ENCODE assay signal across 39 mouse cellular contexts in genomic region chr12:112038441-112038840, GRCm38 (mm10). TPM values are rescaled to one million over a fixed set of nuclear protein-coding genes. Genes with fewer than 3 reads are reported as not detected.
"Had no signal": no experiment of that assay in that cellular context is flagged by ENCODE, and none has a peak within 500 bp of the region (broad histone marks: within the 10 kb centered on the region; RNA-seq: fewer than 3 reads in every experiment).

No protein-coding gene starts in this region.

- H3K36me3 ChIP-seq: heart, embryonic 10.5 days; heart, embryonic 12.5 days; heart, embryonic 13.5 days; heart, embryonic 15.5 days; hindbrain, embryonic 10.5 days; hindbrain, embryonic 12.5 days; hindbrain, embryonic 13.5 days; hindbrain, embryonic 15.5 days; intestine, embryonic 15.5 days; kidney, embryonic 15.5 days had no signal

- H3K27me3 ChIP-seq: heart, embryonic 15.5 days; hindbrain, embryonic 12.5 days; hindbrain, embryonic 13.5 days; hindbrain, embryonic 15.5 days; intestine, embryonic 15.5 days; kidney, embryonic 15.5 days had no signal

- H3K9me3 ChIP-seq: heart, embryonic 10.5 days; heart, embryonic 12.5 days; heart, embryonic 13.5 days; heart, embryonic 15.5 days; hindbrain, embryonic 10.5 days; hindbrain, embryonic 12.5 days; hindbrain, embryonic 13.5 days; hindbrain, embryonic 15.5 days; intestine, embryonic 15.5 days; kidney, embryonic 15.5 days had no signal

- H3K4me1 ChIP-seq: heart, embryonic 10.5 days; heart, embryonic 12.5 days; heart, embryonic 13.5 days; heart, embryonic 15.5 days; hindbrain, embryonic 10.5 days; hindbrain, embryonic 12.5 days; hindbrain, embryonic 13.5 days; hindbrain, embryonic 15.5 days; intestine, embryonic 15.5 days had no signal

- DNase-seq: heart, postnatal 10 days; heart, postnatal 14 days; heart, postnatal 36 days; heart, postnatal 4 days; kidney, adult 11 months; kidney, adult 18-20 months; kidney, adult 2 months; kidney, adult 8-10 months; kidney, adult 9 months; kidney, postnatal 10 days; kidney, postnatal 14 days; kidney, postnatal 25 days; kidney, postnatal 36 days; layer of hippocampus, adult 9-11 months; layer of hippocampus, postnatal 36 days had no signal

- ATAC-seq: hindbrain, embryonic 16.5 days; hindbrain, postnatal 0 days; inflammation-experienced regulatory T-cells, adult 6 months; intestine, embryonic 15.5 days; intestine, embryonic 16.5 days; intestine, postnatal 0 days had no signal

- H3K4me3 ChIP-seq: heart, embryonic 10.5 days; heart, embryonic 12.5 days; heart, embryonic 13.5 days; heart, embryonic 15.5 days; hindbrain, embryonic 10.5 days; hindbrain, embryonic 12.5 days; hindbrain, embryonic 13.5 days; hindbrain, embryonic 15.5 days; intestine, embryonic 15.5 days; kidney, embryonic 15.5 days; layer of hippocampus, adult 2 months had no signal

- H3K27ac ChIP-seq: heart, embryonic 10.5 days; heart, embryonic 13.5 days; heart, embryonic 15.5 days; hindbrain, embryonic 10.5 days; hindbrain, embryonic 12.5 days; hindbrain, embryonic 13.5 days; hindbrain, embryonic 14.5 days; hindbrain, embryonic 15.5 days; hindbrain, postnatal 0 days; intestine, embryonic 15.5 days; kidney, embryonic 15.5 days; kidney, postnatal 0 days; layer of hippocampus, adult 2 months had no signal

- H3K9ac ChIP-seq: heart, embryonic 12.5 days; heart, embryonic 13.5 days; heart, embryonic 15.5 days; hindbrain, embryonic 12.5 days; hindbrain, embryonic 13.5 days; hindbrain, embryonic 14.5 days; hindbrain, embryonic 15.5 days; intestine, embryonic 15.5 days; kidney, embryonic 15.5 days had no signal

- H3K4me2 ChIP-seq: heart, embryonic 11.5 days; heart, embryonic 12.5 days; heart, embryonic 13.5 days; heart, embryonic 15.5 days; hindbrain, embryonic 12.5 days; hindbrain, embryonic 13.5 days; hindbrain, embryonic 14.5 days; hindbrain, embryonic 15.5 days; intestine, embryonic 15.5 days; kidney, embryonic 15.5 days had no signal

RNA-seq across cellular contexts. Expression of gene Rd3l, which starts 57.3 kb away (rescaled TPM):
- polyA plus RNA-seq: hindbrain, embryonic 10.5 days; hindbrain, embryonic 11.5 days; hindbrain, embryonic 12.5 days; hindbrain, embryonic 13.5 days; hindbrain, embryonic 14.5 days; hindbrain, embryonic 15.5 days; hindbrain, embryonic 16.5 days; hindbrain, postnatal 0 days; inflammation-experienced regulatory T-cells, adult 6 months; intestine, embryonic 14.5 days; intestine, embryonic 15.5 days; intestine, embryonic 16.5 days; intestine, postnatal 0 days; kidney, adult 2 months; kidney, embryonic 14.5 days; kidney, embryonic 15.5 days; kidney, embryonic 16.5 days; kidney, postnatal 0 days; large intestine, adult 2 months had no signal
